Mouse (Mus musculus): ENCODE measurements at regions not wholly inside any gene's neighbourhood (a gene's known extent, or its start where the extent isn't known, plus 50 kb on each side); places are given as distances from the start of the nearest gene placed in this dataset.
A peak's percentile ranks its signal among the peaks of the same experiment; 100 is the strongest.

GRCm38 (mm10) chr8:92014704-92015103 is 212.8 kb upstream of the Irx3 start:
- Histone ChIP-seq H3K9me3 (replicated peaks) (no peaks in the 10 kb centered on the region), H3K36me3 (replicated peaks) (no peaks in the 10 kb centered on the region), H3K9ac (no peak overlapping the region), H3K4me2 (no peak overlapping the region), H3K4me3 (replicated peaks) (no peak overlapping the region), H3K27ac (replicated peaks) (no peak overlapping the region; the same call in 1 of the 2 replicates), H3K27me3 (no peaks in the 10 kb centered on the region), H3K4me1 (replicated peaks) (peaks cover 14% of the 10 kb centered on the region)
- peak; percentile 92 for ATAC-seq (ENCODE audit: insufficient read depth)
- WGBS (ENCODE audit: insufficient replicate concordance), result 20% methylated on average over 4 of the region's 4 CpGs

- Histone ChIP-seq H3K9ac (no peak overlapping the region), H3K27me3 (no peaks in the 10 kb centered on the region), H3K4me1 (replicated peaks) (peaks cover 14% of the 10 kb centered on the region), H3K9me3 (replicated peaks) (no peaks in the 10 kb centered on the region), H3K36me3 (replicated peaks) (no peaks in the 10 kb centered on the region), H3K4me2 (no peak overlapping the region), H3K27ac (replicated peaks) (no peak overlapping the region), H3K4me3 (replicated peaks) (no peak overlapping the region)
- WGBS (ENCODE audit: insufficient replicate concordance), result 45% methylated on average over 4 of the region's 4 CpGs
- no peak for ATAC-seq (ENCODE audit: insufficient read depth)
These were observed 211.3 kb upstream of the Irx3 start for GRCm38 (mm10) chr8:92013183-92013582.

DNA sequence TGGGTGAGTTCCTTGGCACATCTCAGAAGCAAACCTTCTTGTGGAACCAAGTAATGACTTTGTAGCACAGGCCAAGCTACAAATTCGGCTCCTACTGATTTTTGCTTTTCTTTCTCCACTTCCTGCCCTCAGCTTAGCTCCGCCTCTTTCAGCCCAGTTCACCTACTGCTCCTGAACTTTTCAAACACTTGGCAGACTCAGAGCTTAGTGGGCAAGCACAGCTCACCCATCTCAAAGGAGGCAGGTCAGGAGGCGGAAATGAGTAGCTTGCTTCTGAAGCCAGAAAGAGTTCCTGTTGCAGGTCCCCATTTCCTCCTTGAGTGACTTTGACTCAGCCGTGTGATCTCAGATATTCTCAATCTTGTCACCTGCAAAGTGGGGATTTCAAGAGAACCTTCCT is 208.5 kb upstream of the Irx3 start:
- no peaks in the 10 kb centered on the region for H3K27me3 ChIP-seq
- no peaks in the 10 kb centered on the region for H3K9me3 ChIP-seq (replicated peaks)
- no peaks in the 10 kb centered on the region for H3K36me3 ChIP-seq (replicated peaks)

GRCm38 (mm10) chr8:92008616-92009610 is 207.0 kb upstream of the Irx3 start:
- no peak overlapping the region for H3K9ac ChIP-seq
- 59% methylated on average over 14 of the region's 14 CpGs for WGBS (ENCODE audit: insufficient replicate concordance)
- no peaks in the 10 kb centered on the region for H3K9me3 ChIP-seq (replicated peaks)
- no peak for ATAC-seq (ENCODE audit: insufficient read depth)
- no peak overlapping the region for H3K4me3 ChIP-seq (replicated peaks)
- no peak overlapping the region for H3K4me2 ChIP-seq
- H3K4me1 ChIP-seq (replicated peaks), result peaks cover 1% of the 10 kb centered on the region
- no peak overlapping the region for H3K27ac ChIP-seq (replicated peaks)
- no peaks in the 10 kb centered on the region for H3K27me3 ChIP-seq
- no peaks in the 10 kb centered on the region for H3K36me3 ChIP-seq (replicated peaks)

More for the DNA sequence above, 208.5 kb upstream of the Irx3 start:
- ATAC-seq (ENCODE audit: insufficient read depth), result no peak
- no peak overlapping the region for H3K4me2 ChIP-seq
- H3K4me1 ChIP-seq (replicated peaks), result peaks cover 14% of the 10 kb centered on the region
- H3K9ac ChIP-seq, result no peak overlapping the region
- WGBS (ENCODE audit: insufficient replicate concordance), result 49% methylated on average over 4 of the region's 4 CpGs
- H3K4me3 ChIP-seq (replicated peaks), result no peak overlapping the region
- no peak overlapping the region for H3K27ac ChIP-seq (replicated peaks)

GRCm38 (mm10) chr8:92005091-92005490 is 203.2 kb upstream of the Irx3 start:
- Histone ChIP-seq H3K4me3 (replicated peaks) (no peak overlapping the region), H3K9ac (no peak overlapping the region), H3K4me1 (replicated peaks) (no peaks in the 10 kb centered on the region), H3K4me2 (no peak overlapping the region), H3K27me3 (no peaks in the 10 kb centered on the region), H3K36me3 (replicated peaks) (no peaks in the 10 kb centered on the region), H3K27ac (replicated peaks) (no peak overlapping the region), H3K9me3 (replicated peaks) (no peaks in the 10 kb centered on the region)
- ATAC-seq (ENCODE audit: insufficient read depth), result no peak
- 78% methylated on average over 2 of the region's 2 CpGs for WGBS (ENCODE audit: insufficient replicate concordance)

- H3K36me3 ChIP-seq (replicated peaks), result no peaks in the 10 kb centered on the region
- H3K4me1 ChIP-seq (replicated peaks), result no peaks in the 10 kb centered on the region
- H3K9me3 ChIP-seq (replicated peaks), result no peaks in the 10 kb centered on the region
- H3K9ac ChIP-seq, result no peak overlapping the region
- H3K27ac ChIP-seq (replicated peaks), result no peak overlapping the region
- no peak overlapping the region for H3K4me3 ChIP-seq (replicated peaks)
- no peak for ATAC-seq (ENCODE audit: insufficient read depth)
- H3K4me2 ChIP-seq, result no peak overlapping the region
- no peaks in the 10 kb centered on the region for H3K27me3 ChIP-seq
- WGBS (ENCODE audit: insufficient replicate concordance), result 57% methylated on average over 10 of the region's 10 CpGs
These were observed 202.7 kb upstream of the Irx3 start for GRCm38 (mm10) chr8:92004532-92004931.

GRCm38 (mm10) chr8:92000368-92000767 is 198.5 kb upstream of the Irx3 start:
- Histone ChIP-seq H3K4me3 (replicated peaks) (no peak overlapping the region), H3K27ac (replicated peaks) (no peak overlapping the region), H3K9me3 (replicated peaks) (no peaks in the 10 kb centered on the region), H3K4me2 (no peak overlapping the region), H3K36me3 (replicated peaks) (no peaks in the 10 kb centered on the region), H3K4me1 (replicated peaks) (no peaks in the 10 kb centered on the region), H3K9ac (no peak overlapping the region), H3K27me3 (no peaks in the 10 kb centered on the region)
- no peak for ATAC-seq (ENCODE audit: insufficient read depth)
- whole genome bisulfite sequencing (ENCODE audit: insufficient replicate concordance), result 73% methylated on average over 1 of the region's 1 CpGs

DNA sequence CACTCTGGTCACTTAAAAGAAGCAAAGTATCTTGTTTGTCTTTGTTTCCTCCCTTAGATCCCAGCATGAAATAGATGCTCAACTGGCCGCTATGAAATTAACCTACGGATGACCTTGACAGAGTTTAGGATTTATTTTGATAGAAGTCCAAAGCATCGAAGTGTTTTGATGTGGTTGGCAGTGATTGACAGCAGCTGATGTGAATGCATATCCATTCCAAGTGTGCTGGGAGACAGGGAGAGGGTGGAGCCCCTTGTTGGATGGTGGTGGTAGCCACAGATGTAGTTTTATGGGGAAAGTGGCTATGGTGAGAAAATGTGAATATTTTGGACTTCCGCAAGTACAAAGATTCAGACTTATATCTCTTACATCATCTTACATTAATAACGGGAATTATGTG is 197.8 kb upstream of the Irx3 start:
- Histone ChIP-seq H3K9ac (no peak overlapping the region), H3K4me2 (no peak overlapping the region), H3K9me3 (replicated peaks) (no peaks in the 10 kb centered on the region), H3K36me3 (replicated peaks) (no peaks in the 10 kb centered on the region), H3K27me3 (no peaks in the 10 kb centered on the region), H3K4me3 (replicated peaks) (no peak overlapping the region), H3K4me1 (replicated peaks) (no peaks in the 10 kb centered on the region), H3K27ac (replicated peaks) (no peak overlapping the region)
- 76% methylated on average over 5 of the region's 5 CpGs for WGBS (ENCODE audit: insufficient replicate concordance)
- no peak for ATAC-seq (ENCODE audit: insufficient read depth)

- no peak for ATAC-seq (ENCODE audit: insufficient read depth)
- H3K27ac ChIP-seq (replicated peaks), result no peak overlapping the region
- H3K4me2 ChIP-seq, result no peak overlapping the region
- no peak overlapping the region for H3K4me3 ChIP-seq (replicated peaks)
- WGBS (ENCODE audit: insufficient replicate concordance), result 61% methylated on average over 2 of the region's 2 CpGs
- no peaks in the 10 kb centered on the region for H3K4me1 ChIP-seq (replicated peaks)
- no peaks in the 10 kb centered on the region for H3K27me3 ChIP-seq
- H3K36me3 ChIP-seq (replicated peaks), result no peaks in the 10 kb centered on the region
- no peaks in the 10 kb centered on the region for H3K9me3 ChIP-seq (replicated peaks)
- no peak overlapping the region for H3K9ac ChIP-seq
These were observed 197.3 kb upstream of the Irx3 start for GRCm38 (mm10) chr8:91999189-91999588.

- no peak for ATAC-seq (ENCODE audit: insufficient read depth)
- H3K4me1 ChIP-seq (replicated peaks), result no peaks in the 10 kb centered on the region
- H3K9ac ChIP-seq, result no peak overlapping the region
- no peaks in the 10 kb centered on the region for H3K36me3 ChIP-seq (replicated peaks)
- no peak overlapping the region for H3K4me2 ChIP-seq
- peaks cover 8% of the 10 kb centered on the region; the same call in 1 of the 2 replicates for H3K27me3 ChIP-seq
- H3K4me3 ChIP-seq (replicated peaks), result no peak overlapping the region
- no peak overlapping the region for H3K27ac ChIP-seq (replicated peaks)
- no peaks in the 10 kb centered on the region for H3K9me3 ChIP-seq (replicated peaks)
These were observed 196.0 kb upstream of the Irx3 start for GRCm38 (mm10) chr8:91997892-91998189.

DNA sequence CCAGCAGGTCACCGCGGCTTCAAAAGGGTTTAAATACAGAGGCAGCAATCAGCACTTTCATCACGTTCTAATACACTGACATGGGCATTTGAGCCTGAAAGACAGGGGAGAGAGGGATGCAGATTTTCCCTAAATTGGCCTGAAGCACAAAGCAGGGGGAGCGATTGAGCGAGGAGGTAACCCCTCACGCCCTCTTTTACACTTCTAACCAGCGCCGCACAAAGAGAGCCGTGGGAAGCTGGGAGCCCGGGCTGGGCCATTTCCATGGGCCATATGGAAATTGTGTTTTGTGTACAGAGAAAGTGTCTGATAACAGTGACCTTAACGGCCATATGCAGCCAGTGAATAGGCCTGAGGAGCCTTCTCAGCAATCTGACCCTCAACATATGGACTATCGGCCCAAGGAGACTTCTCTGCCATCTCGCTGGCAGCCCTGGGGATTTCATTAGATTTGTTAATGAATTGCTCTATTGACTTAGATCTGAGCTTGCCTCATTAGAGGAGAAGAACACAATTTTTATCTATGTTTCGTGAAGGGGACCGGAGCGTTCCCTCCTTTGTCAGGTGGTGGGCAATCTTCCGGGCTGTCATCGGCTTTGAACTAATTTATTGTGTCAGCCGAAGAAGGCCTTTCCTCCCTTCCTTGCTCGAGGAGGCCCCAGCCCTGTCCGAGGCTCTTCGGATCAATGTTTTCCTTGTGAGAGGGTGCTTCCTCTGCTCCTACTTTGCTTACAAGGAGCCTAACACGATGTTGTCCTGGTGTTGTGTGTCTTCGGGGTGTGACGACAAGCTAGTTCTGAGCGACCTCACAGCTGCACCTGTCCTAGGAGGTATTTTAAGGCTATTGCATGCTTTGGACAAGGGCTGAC is 195.4 kb upstream of the Irx3 start:
- H3K4me1 ChIP-seq (replicated peaks), result no peaks in the 10 kb centered on the region
- H3K36me3 ChIP-seq (replicated peaks), result no peaks in the 10 kb centered on the region
- ATAC-seq (ENCODE audit: insufficient read depth), result no peak
- H3K4me2 ChIP-seq, result no peak overlapping the region
- no peak overlapping the region for H3K27ac ChIP-seq (replicated peaks)
- H3K4me3 ChIP-seq (replicated peaks), result no peak overlapping the region
- H3K9me3 ChIP-seq (replicated peaks), result no peaks in the 10 kb centered on the region
- 63% methylated on average over 26 of the region's 26 CpGs for WGBS (ENCODE audit: insufficient replicate concordance)
- peaks cover 12% of the 10 kb centered on the region for H3K27me3 ChIP-seq
- H3K9ac ChIP-seq, result no peak overlapping the region

Measured in liver, embryonic 15.5 days (tissue).